In genomic region chr13:87678917-87679316, GRCm38 (mm10) we compare ENCODE assay signal across 14 mouse cellular contexts.
A peak's percentile ranks its signal among the peaks of the same experiment; 100 is the strongest.
DNase-seq lines count a peak whose midpoint lies in the region.
"Had no signal": no experiment of that assay in that cellular context is flagged by ENCODE, and none has a peak within 500 bp of the region (broad histone marks: within the 10 kb centered on the region; RNA-seq: fewer than 3 reads in every experiment).

No protein-coding gene starts in this region.

- DNase-seq in left cerebral cortex, adult 11 months (ENCODE audit: low spot score) = peak; percentile 4
- no peak for DNase-seq in left cerebral cortex, adult 18-20 months (ENCODE audit: low spot score in 2 of 2)
- DNase-seq in brain, adult 2 months (ENCODE audit: low read depth, low spot score) = peak; percentile 69
- DNase-seq in telencephalon, adult 2 months (ENCODE audit: low read depth, low spot score) = peak; percentile 56
- DNase-seq in cerebellum, adult 18-20 months = no peak
- DNase-seq: adrenal gland, adult 2 months; adrenal gland, postnatal 10 days; adrenal gland, postnatal 25 days; cerebellum, adult 11-12 months; cerebellum, adult 8-10 months; cerebellum, adult 9-11 months; cerebellum, postnatal 14 days; cerebellum, postnatal 36 days; embryo, embryonic 11 days had no signal

Comparison
In these comparisons a context has a peak if more than half of its experiments do, and no peak if none do; other contexts are left out.
1. DNase-seq: peak in left cerebral cortex, adult 11 months (single experiment), brain, adult 2 months (single experiment) and telencephalon, adult 2 months (single experiment); none in left cerebral cortex, adult 18-20 months (0 of 2) and cerebellum, adult 18-20 months (0 of 2).